ENCODE assay signal across 16 mouse cellular contexts in genomic region chr2:172040859-172041258, GRCm38 (mm10). TPM values are rescaled to one million over a fixed set of nuclear protein-coding genes. Genes with fewer than 3 reads are reported as not detected.
DNase-seq lines count a peak whose midpoint lies in the region; ATAC-seq lines count a peak whose summit lies in the region.
"Had no signal": no experiment of that assay in that cellular context is flagged by ENCODE, and none has a peak within 500 bp of the region (broad histone marks: within the 10 kb centered on the region; RNA-seq: fewer than 3 reads in every experiment).

No protein-coding gene starts in this region.

- H3K36me3 ChIP-seq in hindbrain, embryonic 11.5 days (ENCODE audit: control insufficient read depth, insufficient read depth, low read length) = no peaks in the 10 kb centered on the region
- no peaks in the 10 kb centered on the region for H3K36me3 ChIP-seq in hindbrain, embryonic 10.5 days
- no peaks in the 10 kb centered on the region for H3K36me3 ChIP-seq in midbrain, embryonic 13.5 days
- H3K36me3 ChIP-seq: embryonic facial prominence, embryonic 12.5 days had no signal

- H3K4me2 ChIP-seq in hindbrain, embryonic 11.5 days (replicated peaks; ENCODE audit: low read depth, low read length) = no peak overlapping the region
- H3K4me2 ChIP-seq in midbrain, embryonic 13.5 days (replicated peaks) = peak overlapping the region; percentile 81
- H3K4me2 ChIP-seq: embryonic facial prominence, embryonic 12.5 days had no signal

- no peak for ATAC-seq in hindbrain, embryonic 11.5 days (ENCODE audit: low FRiP score)
- ATAC-seq in midbrain, embryonic 13.5 days = no peak

- H3K9ac ChIP-seq in hindbrain, embryonic 11.5 days (ENCODE audit: low read depth, low read length) = no peak overlapping the region
- H3K9ac ChIP-seq in midbrain, embryonic 13.5 days (replicated peaks) = 0 out of 2 replicates have a peak overlapping the region, but pooled peaks have one; percentile 29
- H3K9ac ChIP-seq: embryonic facial prominence, embryonic 12.5 days had no signal

- H3K4me1 ChIP-seq in hindbrain, embryonic 11.5 days (replicated peaks; ENCODE audit: control insufficient read depth, insufficient read depth, low read length) = peaks cover 7% of the 10 kb centered on the region; the same call in 1 of the 2 replicates
- peaks cover 41% of the 10 kb centered on the region for H3K4me1 ChIP-seq in hindbrain, embryonic 10.5 days (replicated peaks)
- H3K4me1 ChIP-seq in midbrain, embryonic 13.5 days (replicated peaks) = peaks cover 39% of the 10 kb centered on the region

- no peak overlapping the region for H3K27ac ChIP-seq in hindbrain, embryonic 11.5 days (ENCODE audit: low read depth, low read length)
- H3K27ac ChIP-seq in hindbrain, embryonic 10.5 days = no peak overlapping the region
- H3K27ac ChIP-seq in midbrain, embryonic 13.5 days = no peak overlapping the region
- H3K27ac ChIP-seq: embryonic facial prominence, embryonic 12.5 days had no signal

- WGBS in hindbrain, embryonic 11.5 days = 58% methylated on average over 10 of the region's 10 CpGs
- 65% methylated on average over 10 of the region's 10 CpGs for WGBS in hindbrain, embryonic 10.5 days
- WGBS in midbrain, embryonic 13.5 days = 51% methylated on average over 10 of the region's 10 CpGs

- DNase-seq in hindbrain, embryonic 11.5 days (ENCODE audit: low spot score) = peak; percentile 28
- DNase-seq in hindbrain, embryonic 10.5 days (ENCODE audit: low spot score) = no peak
- DNase-seq in right cerebral cortex, postnatal 25 days = peak; percentile 22
- no peak for DNase-seq in right cerebral cortex, postnatal 14 days
- DNase-seq in adipocyte (ENCODE audit: low spot score) = no peak
- DNase-seq in gastrocnemius, postnatal 10 days = no peak
- DNase-seq in lung, postnatal 14 days = no peak
- DNase-seq: cerebellum, adult 9-10 months; heart, postnatal 14 days; kidney, adult 18-20 months; lung, adult 2 months; thymus, postnatal 4 days had no signal

- H3K4me3 ChIP-seq in hindbrain, embryonic 11.5 days (ENCODE audit: low read depth, low read length) = peak overlapping the region; percentile 1; the same call in 1 of the 2 replicates
- H3K4me3 ChIP-seq in hindbrain, embryonic 10.5 days = no peak overlapping the region
- H3K4me3 ChIP-seq in midbrain, embryonic 13.5 days (replicated peaks) = peak overlapping the region; percentile 49

- H3K9me3 ChIP-seq in hindbrain, embryonic 11.5 days (ENCODE audit: control insufficient read depth, low read length) = no peaks in the 10 kb centered on the region
- no peaks in the 10 kb centered on the region for H3K9me3 ChIP-seq in hindbrain, embryonic 10.5 days
- no peaks in the 10 kb centered on the region for H3K9me3 ChIP-seq in midbrain, embryonic 13.5 days
- H3K9me3 ChIP-seq: embryonic facial prominence, embryonic 12.5 days had no signal

- peaks cover 39% of the 10 kb centered on the region for H3K27me3 ChIP-seq in hindbrain, embryonic 11.5 days (ENCODE audit: control insufficient read depth, insufficient read depth, low read length)
- peaks cover 63% of the 10 kb centered on the region for H3K27me3 ChIP-seq in hindbrain, embryonic 10.5 days (ENCODE audit: insufficient read depth, poor library complexity, severe bottlenecking)
- peaks cover 47% of the 10 kb centered on the region for H3K27me3 ChIP-seq in midbrain, embryonic 13.5 days

RNA-seq across cellular contexts. Expression of gene Cbln4, which starts 2.4 kb away (rescaled TPM):
- 3.8 and 4.1 TPM in 2 replicates for polyA plus RNA-seq in hindbrain, embryonic 11.5 days (2014; fragmentation: Nextera tagmentation; extraction: Ambion mirVana)
- 0.51 and 2.7 TPM in 2 replicates for polyA plus RNA-seq in hindbrain, embryonic 10.5 days (2016; fragmentation: Nextera tagmentation; extraction: Ambion mirVana)
- 14.5 and 18.1 TPM in 2 replicates for polyA plus RNA-seq in midbrain, embryonic 13.5 days (2015; fragmentation: Nextera tagmentation; extraction: Ambion mirVana)
- not detected for total RNA-seq in gastrocnemius, postnatal 10 days (2021)
- total RNA-seq: heart, adult 8-10 months; heart, postnatal 14 days; megakaryocyte progenitor cell, adult 5-6 weeks had no signal
- polyA plus RNA-seq: lung, adult 2 months had no signal

Comparison
In these comparisons a context has a peak if more than half of its experiments do, and no peak if none do; other contexts are left out.
1. DNase-seq: peak in hindbrain, embryonic 11.5 days (single experiment) and right cerebral cortex, postnatal 25 days (single experiment); none in hindbrain, embryonic 10.5 days (single experiment), right cerebral cortex, postnatal 14 days (single experiment), adipocyte (single experiment), gastrocnemius, postnatal 10 days (single experiment) and lung, postnatal 14 days (single experiment).